Mouse (Mus musculus) 3T3-L1 (cell line): ENCODE results near the gene Trpv1.

Source experiments
- DNase-seq: peaks from one replicate; pipeline ENCODE4 v3.0.0-alpha.2; 2015; ENCODE audit warnings: low read depth, low spot score

The Trpv1 gene

GRCm38 (mm10) chr11:73235990-73236701 is 2.1 kb downstream of the Trpv1 start:
- peak; percentile 79 for DNase-seq

GRCm38 (mm10) chr11:73236731-73237130 is 2.6 kb downstream of the Trpv1 start:
- peak; percentile 12 for DNase-seq

- no peak for DNase-seq
Measured at GRCm38 (mm10) chr11:73242199-73242598, 8.1 kb downstream of the Trpv1 start.

- DNase-seq, result no peak
Measured at GRCm38 (mm10) chr11:73242777-73243176, 8.7 kb downstream of the Trpv1 start.

GRCm38 (mm10) chr11:73257362-73257945 is 23.4 kb downstream of the Trpv1 start:
- no peak for DNase-seq

GRCm38 (mm10) chr11:73258664-73259063 is 24.6 kb downstream of the Trpv1 start:
- no peak for DNase-seq

GRCm38 (mm10) chr11:73260457-73260856 is 26.4 kb downstream of the Trpv1 start:
- DNase-seq, result no peak

- no peak for DNase-seq
Measured at GRCm38 (mm10) chr11:73261385-73261784, 27.3 kb downstream of the Trpv1 start.

GRCm38 (mm10) chr11:73267267-73267666 is 33.2 kb downstream of the Trpv1 start, which contains the start of gene Trpv3:
Gene Trpv3 (plus strand): TSS chr11:73267388.
- peak; percentile 26 for DNase-seq

GRCm38 (mm10) chr11:73274821-73275220 is 40.7 kb downstream of the Trpv1 start:
- DNase-seq, result no peak

- DNase-seq, result no peak
Measured at GRCm38 (mm10) chr11:73280710-73281109, 46.6 kb downstream of the Trpv1 start.

GRCm38 (mm10) chr11:73281528-73282027 is 47.5 kb downstream of the Trpv1 start:
- DNase-seq, result peak; percentile 36

- DNase-seq, result no peak
Measured at GRCm38 (mm10) chr11:73283369-73283768, 49.3 kb downstream of the Trpv1 start.

GRCm38 (mm10) chr11:73283926-73284325 is 49.8 kb downstream of the Trpv1 start:
- peak; percentile 81 for DNase-seq

- peak; percentile 84 for DNase-seq
Measured at GRCm38 (mm10) chr11:73284351-73284750, 50.3 kb downstream of the Trpv1 start.

- DNase-seq, result no peak
Measured at GRCm38 (mm10) chr11:73289621-73290020, 55.5 kb downstream of the Trpv1 start.

- no peak for DNase-seq
Measured at GRCm38 (mm10) chr11:73303123-73303522, 69.0 kb downstream of the Trpv1 start.
